Mouse (Mus musculus): ENCODE results near the gene P2ry10. TPM values are rescaled to one million over a fixed set of nuclear protein-coding genes. Genes with fewer than 3 reads are reported as not detected.
A peak's percentile ranks its signal among the peaks of the same experiment; 100 is the strongest.

The P2ry10 gene
- polyA plus RNA-seq, 2 experiments, result 0.35 to 0.41 TPM

- Histone ChIP-seq H3K9me3 (ENCODE audit: control insufficient read depth, low read length) (no peaks in the 10 kb centered on the region), H3K4me3 (replicated peaks; ENCODE audit: low read length) (no peak overlapping the region), H3K36me3 (ENCODE audit: control insufficient read depth, insufficient read depth, low read length) (no peaks in the 10 kb centered on the region), H3K9ac (ENCODE audit: low read depth, low read length, severe bottlenecking) (no peak overlapping the region), H3K27ac (replicated peaks; ENCODE audit: low read depth, low read length) (no peak overlapping the region), H3K4me1 (ENCODE audit: control insufficient read depth, insufficient read depth, low read length) (no peaks in the 10 kb centered on the region), H3K27me3 (ENCODE audit: control insufficient read depth, insufficient read depth, low read length) (no peaks in the 10 kb centered on the region), H3K4me2 (replicated peaks; ENCODE audit: low read depth, low read length, severe bottlenecking) (no peak overlapping the region)
- WGBS, result 75% methylated on average over 5 of the region's 5 CpGs
- no peak for ATAC-seq (ENCODE audit: low FRiP score, low read depth)
- no peak for DNase-seq (ENCODE audit: low spot score)
- TF ChIP-seq POLR2A (IDR thresholded peaks at IDR 0.05; ENCODE audit: borderline replicate concordance, extremely low read depth, insufficient read depth, insufficient read length), result no peak
These were observed 839 bp downstream of the P2ry10 start for GRCm38 (mm10) chrX:107089131-107089530.

DNA sequence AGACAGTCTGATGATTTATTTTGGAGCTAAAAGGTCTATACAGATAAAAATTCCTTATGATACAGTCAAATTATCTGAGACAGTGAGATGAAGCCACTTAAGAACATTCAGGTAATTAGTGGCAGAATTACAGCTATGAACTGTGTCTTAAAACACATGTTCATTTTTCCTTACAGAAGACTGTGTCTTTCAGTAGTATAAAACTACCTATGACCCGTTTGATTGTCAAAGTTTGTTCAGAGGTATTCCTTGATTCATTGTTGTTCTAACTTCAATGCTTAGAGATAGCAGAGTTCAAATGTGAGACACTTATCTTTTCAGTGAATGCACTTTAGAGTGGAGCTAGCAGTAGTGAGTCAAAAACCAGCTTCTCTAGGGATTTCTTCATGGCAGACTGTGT lies 1.6 kb downstream of the P2ry10 start:
- no peak for TF ChIP-seq POLR2A (IDR thresholded peaks at IDR 0.05; ENCODE audit: borderline replicate concordance, extremely low read depth, insufficient read depth, insufficient read length)
- no peak overlapping the region for H3K9ac ChIP-seq (ENCODE audit: low read depth, low read length, severe bottlenecking)

GRCm38 (mm10) chrX:107095633-107096032 lies 7.3 kb downstream of the P2ry10 start:
- no peak for DNase-seq (ENCODE audit: low spot score)
- TF ChIP-seq POLR2A (IDR thresholded peaks at IDR 0.05; ENCODE audit: borderline replicate concordance, extremely low read depth, insufficient read depth, insufficient read length), result no peak
- ATAC-seq (ENCODE audit: low FRiP score, low read depth), result no peak
- no peaks in the 10 kb centered on the region for H3K27me3 ChIP-seq (ENCODE audit: control insufficient read depth, insufficient read depth, low read length)
- H3K4me1 ChIP-seq (ENCODE audit: control insufficient read depth, insufficient read depth, low read length), result no peaks in the 10 kb centered on the region
- H3K4me3 ChIP-seq (replicated peaks; ENCODE audit: low read length), result no peak overlapping the region
- no peaks in the 10 kb centered on the region for H3K36me3 ChIP-seq (ENCODE audit: control insufficient read depth, insufficient read depth, low read length)
- H3K9me3 ChIP-seq (ENCODE audit: control insufficient read depth, low read length), result no peaks in the 10 kb centered on the region
- no peak overlapping the region for H3K9ac ChIP-seq (ENCODE audit: low read depth, low read length, severe bottlenecking)
- H3K27ac ChIP-seq (replicated peaks; ENCODE audit: low read depth, low read length), result no peak overlapping the region
- H3K4me2 ChIP-seq (replicated peaks; ENCODE audit: low read depth, low read length, severe bottlenecking), result no peak overlapping the region
- WGBS, result 79% methylated on average over 3 of the region's 3 CpGs

More for the DNA sequence above, 1.6 kb downstream of the P2ry10 start:
- no peaks in the 10 kb centered on the region for H3K36me3 ChIP-seq (ENCODE audit: control insufficient read depth, insufficient read depth, low read length)
- no peak overlapping the region for H3K4me2 ChIP-seq (replicated peaks; ENCODE audit: low read depth, low read length, severe bottlenecking)
- ATAC-seq (ENCODE audit: low FRiP score, low read depth) (no peak), DNase-seq (ENCODE audit: low spot score) (no peak)
- WGBS, result 70% methylated on average over 1 of the region's 1 CpGs
- H3K27me3 ChIP-seq (ENCODE audit: control insufficient read depth, insufficient read depth, low read length), result no peaks in the 10 kb centered on the region
- H3K9me3 ChIP-seq (ENCODE audit: control insufficient read depth, low read length), result no peaks in the 10 kb centered on the region
- no peak overlapping the region for H3K27ac ChIP-seq (replicated peaks; ENCODE audit: low read depth, low read length)
- no peak overlapping the region for H3K4me3 ChIP-seq (replicated peaks; ENCODE audit: low read length)
- no peaks in the 10 kb centered on the region for H3K4me1 ChIP-seq (ENCODE audit: control insufficient read depth, insufficient read depth, low read length)

GRCm38 (mm10) chrX:107116333-107116732 lies 28.0 kb downstream of the P2ry10 start:
- no peak for TF ChIP-seq POLR2A (IDR thresholded peaks at IDR 0.05; ENCODE audit: borderline replicate concordance, extremely low read depth, insufficient read depth, insufficient read length)
- no peak overlapping the region for H3K4me3 ChIP-seq (replicated peaks; ENCODE audit: low read length)
- ATAC-seq (ENCODE audit: low FRiP score, low read depth) (no peak), DNase-seq (ENCODE audit: low spot score) (no peak)
- H3K36me3 ChIP-seq (ENCODE audit: control insufficient read depth, insufficient read depth, low read length), result no peaks in the 10 kb centered on the region
- no peak overlapping the region for H3K27ac ChIP-seq (replicated peaks; ENCODE audit: low read depth, low read length)
- H3K4me1 ChIP-seq (ENCODE audit: control insufficient read depth, insufficient read depth, low read length), result no peaks in the 10 kb centered on the region
- H3K9me3 ChIP-seq (ENCODE audit: control insufficient read depth, low read length), result no peaks in the 10 kb centered on the region
- no peak overlapping the region for H3K9ac ChIP-seq (ENCODE audit: low read depth, low read length, severe bottlenecking)
- H3K4me2 ChIP-seq (replicated peaks; ENCODE audit: low read depth, low read length, severe bottlenecking), result no peak overlapping the region
- WGBS, result 75% methylated on average over 1 of the region's 1 CpGs
- H3K27me3 ChIP-seq (ENCODE audit: control insufficient read depth, insufficient read depth, low read length), result no peaks in the 10 kb centered on the region

GRCm38 (mm10) chrX:107116987-107117386 lies 28.7 kb downstream of the P2ry10 start:
- no peaks in the 10 kb centered on the region for H3K36me3 ChIP-seq (ENCODE audit: control insufficient read depth, insufficient read depth, low read length)
- TF ChIP-seq POLR2A (IDR thresholded peaks at IDR 0.05; ENCODE audit: borderline replicate concordance, extremely low read depth, insufficient read depth, insufficient read length), result no peak
- H3K9ac ChIP-seq (ENCODE audit: low read depth, low read length, severe bottlenecking), result no peak overlapping the region
- no peaks in the 10 kb centered on the region for H3K9me3 ChIP-seq (ENCODE audit: control insufficient read depth, low read length)
- 59% methylated on average over 1 of the region's 1 CpGs for WGBS
- no peak for ATAC-seq (ENCODE audit: low FRiP score, low read depth)
- no peak overlapping the region for H3K4me2 ChIP-seq (replicated peaks; ENCODE audit: low read depth, low read length, severe bottlenecking)
- peak; percentile 11 for DNase-seq (ENCODE audit: low spot score)
- H3K27me3 ChIP-seq (ENCODE audit: control insufficient read depth, insufficient read depth, low read length), result no peaks in the 10 kb centered on the region
- H3K4me1 ChIP-seq (ENCODE audit: control insufficient read depth, insufficient read depth, low read length), result no peaks in the 10 kb centered on the region
- no peak overlapping the region for H3K27ac ChIP-seq (replicated peaks; ENCODE audit: low read depth, low read length)
- H3K4me3 ChIP-seq (replicated peaks; ENCODE audit: low read length), result no peak overlapping the region

DNA sequence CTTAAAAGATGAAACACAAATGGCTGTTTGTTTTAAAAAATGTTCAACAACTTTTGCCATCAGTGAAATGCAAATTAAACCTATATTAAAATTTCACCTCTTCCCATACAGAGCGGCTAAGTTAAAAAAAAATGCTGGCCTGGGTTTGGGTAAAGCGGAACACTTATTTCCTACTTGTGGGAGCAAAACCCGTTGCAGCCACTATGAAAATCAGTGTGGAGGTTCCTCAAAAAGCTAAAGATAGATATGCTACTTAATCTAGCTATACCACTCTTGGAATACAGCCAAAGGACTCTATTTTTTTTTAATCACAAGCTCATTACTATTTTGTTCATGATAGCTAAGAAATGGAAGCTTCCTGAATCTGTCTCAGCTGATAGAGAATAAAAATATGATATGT lies 54.9 kb downstream of the P2ry10 start:
- WGBS, result 80% methylated on average over 3 of the region's 3 CpGs
- no peaks in the 10 kb centered on the region for H3K9me3 ChIP-seq (ENCODE audit: control insufficient read depth, low read length)
- no peak for TF ChIP-seq POLR2A (IDR thresholded peaks at IDR 0.05; ENCODE audit: borderline replicate concordance, extremely low read depth, insufficient read depth, insufficient read length)
- DNase-seq (ENCODE audit: low spot score) (no peak), ATAC-seq (ENCODE audit: low FRiP score, low read depth) (no peak)
- H3K4me2 ChIP-seq (replicated peaks; ENCODE audit: low read depth, low read length, severe bottlenecking), result no peak overlapping the region
- H3K9ac ChIP-seq (ENCODE audit: low read depth, low read length, severe bottlenecking), result no peak overlapping the region
- H3K4me1 ChIP-seq (ENCODE audit: control insufficient read depth, insufficient read depth, low read length), result no peaks in the 10 kb centered on the region
- no peak overlapping the region for H3K4me3 ChIP-seq (replicated peaks; ENCODE audit: low read length)
- H3K27ac ChIP-seq (replicated peaks; ENCODE audit: low read depth, low read length), result no peak overlapping the region
- no peaks in the 10 kb centered on the region for H3K36me3 ChIP-seq (ENCODE audit: control insufficient read depth, insufficient read depth, low read length)
- H3K27me3 ChIP-seq (ENCODE audit: control insufficient read depth, insufficient read depth, low read length), result no peaks in the 10 kb centered on the region
